Mouse (Mus musculus) ES-E14 (cell line): ENCODE measurements around the gene Map3k14.

Experiments
- CHD2 ChIP-seq: IDR thresholded peaks from 2 replicates; pipeline ENCODE4 v1.6.1; 2014; ENCODE audit warnings: mild to moderate bottlenecking, low read depth, low read length, inconsistent platforms
- MAFK ChIP-seq: IDR thresholded peaks from 2 replicates; pipeline ENCODE4 v1.6.1; 2014; ENCODE audit warnings: mild to moderate bottlenecking, low read depth, low read length, inconsistent platforms; ENCODE audit not compliant: insufficient read depth
- ZNF384 ChIP-seq: IDR thresholded peaks from 2 replicates; pipeline ENCODE4 v1.6.1; 2012; ENCODE audit warnings: low read depth, low read length, inconsistent platforms

GRCm38 (mm10) chr11:103294772-103295171 lies 27.5 kb upstream of the Map3k14 start:
- TF ChIP-seq MAFK: no peak
- TF ChIP-seq CHD2: no peak
- TF ChIP-seq ZNF384: no peak
